Mouse (Mus musculus) CH12F3 (cell line): Measurements from ENCODE around the gene Adi1.

Experiments used
- in situ Hi-C: fragments of 300-500 bp; cut with MboI; formaldehyde crosslinking; loops from 2 replicates; pipeline ENCODE4 v1.14.3; 2020; ENCODE audit warnings: low sequenced_read_pairs

The Adi1 gene

GRCm38 (mm10) chr12:28694231-28694630, 19.2 kb downstream of the Adi1 start:
- in situ Hi-C loops = no loop called here

- in situ Hi-C loops = no loop called here
Measured at GRCm38 (mm10) chr12:28694776-28695175, 19.7 kb downstream of the Adi1 start.

DNA sequence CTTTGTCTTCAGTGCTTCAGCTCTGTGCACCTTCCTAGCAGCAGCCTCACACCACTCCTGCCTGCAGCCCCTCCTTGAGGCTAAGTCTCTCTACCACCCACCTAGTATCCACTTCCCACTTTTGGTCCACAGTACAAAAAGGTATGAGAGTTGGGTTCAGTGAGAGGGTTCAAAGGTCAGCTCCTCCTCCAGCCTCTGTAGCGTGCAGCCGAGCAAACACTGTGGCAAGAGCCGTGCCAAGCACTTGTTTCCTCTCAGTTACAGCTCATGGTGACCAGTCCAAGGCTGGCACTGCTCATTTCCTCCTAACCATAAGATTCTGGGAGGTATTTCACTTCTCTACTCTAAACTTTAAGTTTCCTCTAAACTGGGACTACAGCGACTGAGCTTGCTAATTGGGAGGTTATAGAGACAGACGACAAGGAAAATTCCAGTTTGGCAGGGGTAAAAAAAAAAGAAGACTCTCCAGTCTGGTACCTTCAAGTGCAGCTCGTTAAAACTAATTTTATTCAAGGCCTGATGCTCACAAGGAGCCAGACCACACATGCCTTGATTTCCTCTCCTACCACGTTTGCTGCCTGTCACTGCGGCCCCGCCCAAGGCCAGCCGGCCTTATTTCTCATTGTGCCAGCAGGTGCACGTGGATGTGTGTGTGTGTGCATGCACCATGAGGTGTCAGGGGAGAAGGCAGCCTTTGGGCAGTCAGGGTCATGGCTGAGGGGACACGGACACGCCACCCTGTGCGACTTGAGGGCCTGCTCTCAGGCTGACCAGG, 23.0 kb downstream of the Adi1 start:
- in situ Hi-C loops = no loop called here

DNA sequence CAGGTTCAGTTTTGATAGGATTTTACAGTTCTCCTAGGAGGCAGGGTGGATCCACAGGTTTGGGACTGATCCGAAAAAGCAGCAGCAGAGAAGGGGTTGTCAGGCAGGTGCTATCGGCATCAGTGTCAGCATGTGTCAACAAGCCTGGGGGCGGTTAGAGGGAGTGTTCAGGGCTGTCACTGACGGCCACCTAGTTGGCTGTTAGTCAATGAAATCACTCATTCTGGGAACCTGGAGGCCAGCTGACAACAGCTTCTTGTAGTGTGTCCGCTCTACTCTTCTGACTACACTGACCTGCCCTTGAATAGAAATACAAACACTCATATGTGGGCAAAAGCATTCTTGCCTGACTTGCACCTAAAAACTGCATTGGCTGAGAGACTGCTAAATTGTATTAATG, 24.1 kb downstream of the Adi1 start:
- in situ Hi-C loops = no loop called here

- in situ Hi-C loops = no loop called here
Measured at GRCm38 (mm10) chr12:28699656-28700055, 24.6 kb downstream of the Adi1 start.

DNA sequence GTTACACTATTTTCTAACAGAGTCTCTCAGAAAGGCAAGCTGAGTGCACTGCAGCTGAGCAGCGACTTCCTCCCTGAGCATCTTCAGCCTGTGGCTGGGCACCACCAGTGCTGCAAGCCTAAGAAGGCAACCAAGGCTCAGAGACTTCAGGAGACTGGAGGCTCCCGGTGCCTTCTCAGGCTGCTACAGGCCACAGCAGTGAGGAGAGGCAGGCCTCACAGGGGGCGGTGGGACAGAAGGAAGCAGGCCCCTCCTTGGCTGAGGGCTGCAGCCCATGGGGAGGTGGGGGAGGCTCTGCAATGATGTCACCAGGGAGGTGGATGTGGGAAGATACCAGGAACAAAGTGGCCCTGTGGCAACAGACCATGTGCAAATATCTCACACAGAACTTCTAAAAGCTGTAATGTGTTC, 25.1 kb downstream of the Adi1 start:
- in situ Hi-C loops = no loop called here

DNA sequence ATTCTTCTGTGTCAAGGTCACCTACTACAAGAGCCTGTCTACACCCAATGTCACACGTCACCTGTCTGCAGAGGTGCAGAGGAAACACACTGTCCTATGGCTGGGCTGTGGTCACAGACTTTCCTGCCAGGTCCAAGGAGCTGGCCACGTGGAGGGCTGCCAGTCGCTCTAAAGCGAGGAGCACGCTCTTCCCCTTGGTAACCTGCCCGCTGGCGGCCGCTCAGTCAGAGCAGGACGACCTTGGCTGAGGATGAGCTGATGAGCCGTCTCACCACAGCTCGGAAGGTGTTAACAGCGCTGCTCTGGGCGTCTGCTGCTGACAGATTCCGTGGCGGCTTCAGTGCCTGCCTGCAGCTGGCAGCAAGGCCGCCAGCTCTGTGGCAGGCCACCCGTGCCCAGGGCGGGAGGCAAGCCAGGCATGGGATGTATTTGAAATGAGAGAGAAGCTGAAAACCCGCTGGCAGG, 25.6 kb downstream of the Adi1 start:
- in situ Hi-C loops = no loop called here

- in situ Hi-C loops = no loop called here
Measured at GRCm38 (mm10) chr12:28701302-28701701, 26.3 kb downstream of the Adi1 start.

- in situ Hi-C loops = no loop called here
Measured at GRCm38 (mm10) chr12:28704381-28704780, 29.4 kb downstream of the Adi1 start.

GRCm38 (mm10) chr12:28705204-28705603, 30.2 kb downstream of the Adi1 start:
- in situ Hi-C loops = no loop called here

DNA sequence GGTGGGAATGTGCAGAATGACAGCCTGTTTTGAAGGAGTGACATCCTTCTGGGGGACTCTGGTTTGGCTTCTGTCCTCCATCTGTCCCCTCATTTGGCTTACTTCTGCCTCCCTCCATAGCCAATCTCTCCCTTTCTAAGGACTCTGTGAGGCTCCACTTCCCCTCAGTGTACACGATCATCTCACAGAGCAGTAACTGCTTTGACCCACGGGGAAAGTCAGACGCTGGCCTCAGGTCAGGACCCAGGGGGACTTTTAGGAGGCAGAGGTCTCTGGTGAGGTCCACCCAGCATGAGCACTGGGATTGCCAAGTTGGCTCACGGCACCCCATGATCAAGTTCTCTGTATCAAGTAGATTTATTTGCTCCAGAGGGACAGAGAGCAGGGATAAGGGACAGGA, 33.1 kb downstream of the Adi1 start:
- in situ Hi-C loops = no loop called here

DNA sequence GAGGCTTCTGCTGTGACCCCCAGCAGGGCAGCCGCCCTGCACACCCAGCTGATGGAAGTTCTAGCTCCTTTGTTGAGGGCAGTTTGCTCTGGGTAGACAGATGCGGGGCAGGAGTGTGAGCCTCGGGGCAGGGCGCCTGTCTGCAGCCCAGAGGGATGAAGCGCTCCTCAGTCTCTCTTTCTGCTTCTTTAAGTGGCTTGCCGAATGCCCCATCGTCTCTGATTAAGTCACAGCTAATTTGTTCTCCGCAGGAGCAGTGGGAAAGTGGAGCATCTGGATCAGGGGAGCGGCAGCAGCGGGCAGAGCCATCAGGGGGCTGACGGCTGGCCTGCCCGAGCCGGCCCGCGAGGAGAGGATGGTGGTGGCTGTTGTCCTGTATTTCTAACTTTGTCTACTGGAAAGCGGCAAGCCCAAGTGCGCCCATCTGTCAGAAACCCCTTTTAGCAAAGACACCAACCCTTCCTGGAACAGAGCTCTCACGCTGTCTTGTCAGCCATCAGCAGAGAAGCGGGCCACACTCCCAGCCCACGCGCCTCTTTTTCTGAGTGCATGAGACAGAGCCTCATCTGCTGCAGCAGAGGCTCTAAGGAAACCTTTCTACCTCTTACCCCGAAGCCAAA, 35.6 kb downstream of the Adi1 start:
- in situ Hi-C loops = no loop called here

- in situ Hi-C loops = no loop called here
Measured at GRCm38 (mm10) chr12:28714822-28715632, 40.0 kb downstream of the Adi1 start.

GRCm38 (mm10) chr12:28717066-28717465, 42.0 kb downstream of the Adi1 start:
- in situ Hi-C loops = no loop called here

DNA sequence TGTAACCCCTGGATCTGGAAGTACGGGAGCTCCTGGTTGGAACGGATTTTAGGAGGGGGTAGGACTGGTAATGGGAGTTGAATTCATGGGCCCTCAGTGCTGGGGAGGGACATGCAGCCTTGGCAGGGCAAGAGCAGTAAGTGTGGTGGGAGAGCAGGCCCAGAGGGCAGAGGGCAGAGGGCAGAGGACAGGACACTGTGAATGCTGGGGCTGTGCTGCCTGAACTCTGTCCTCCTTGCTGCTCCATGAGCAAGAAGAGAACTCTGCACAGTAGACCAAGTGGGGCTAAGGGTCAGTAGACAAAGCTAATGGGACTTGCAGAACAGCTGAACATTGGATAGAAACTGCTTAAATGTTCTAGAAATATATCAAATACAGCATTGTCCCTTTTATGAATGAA, 43.1 kb downstream of the Adi1 start:
- in situ Hi-C loops = no loop called here

DNA sequence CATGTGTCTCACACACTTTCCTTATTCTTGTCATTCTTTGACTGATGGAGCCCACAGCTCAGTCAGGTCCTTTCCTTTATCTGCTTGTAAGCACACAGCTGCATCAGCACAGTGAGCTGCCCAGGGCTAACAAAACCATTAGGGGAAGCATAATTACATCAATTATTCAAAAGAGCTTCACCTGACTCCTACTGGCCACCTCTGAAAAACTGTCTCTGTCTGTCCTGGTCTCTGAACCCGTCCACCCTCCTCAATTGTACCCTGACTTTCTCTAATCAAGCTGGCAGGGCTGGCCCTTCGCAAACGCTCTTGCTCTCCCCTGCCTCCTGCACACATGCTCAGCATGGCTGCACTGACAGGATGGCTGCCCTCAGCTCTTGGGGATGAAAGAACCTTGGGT, 49.3 kb downstream of the Adi1 start:
- in situ Hi-C loops = no loop called here

GRCm38 (mm10) chr12:28726204-28726603, 51.2 kb downstream of the Adi1 start:
- in situ Hi-C loops = no loop called here

- in situ Hi-C loops = no loop called here
Measured at GRCm38 (mm10) chr12:28727061-28727460, 52.0 kb downstream of the Adi1 start.
